Mouse (Mus musculus) E14TG2a.4 (cell line): ENCODE results near the gene Tenm4.

ENCODE experiments used
- CTCF ChIP-seq: conservative IDR thresholded peaks from 2 replicates; pipeline ENCODE4 v1.5.1; 2014; ENCODE audit warnings: low read length
- POU5F1 ChIP-seq: IDR thresholded peaks from 2 replicates; pipeline ENCODE4 v1.6.1; 2014; ENCODE audit warnings: low read length, borderline replicate concordance

DNA sequence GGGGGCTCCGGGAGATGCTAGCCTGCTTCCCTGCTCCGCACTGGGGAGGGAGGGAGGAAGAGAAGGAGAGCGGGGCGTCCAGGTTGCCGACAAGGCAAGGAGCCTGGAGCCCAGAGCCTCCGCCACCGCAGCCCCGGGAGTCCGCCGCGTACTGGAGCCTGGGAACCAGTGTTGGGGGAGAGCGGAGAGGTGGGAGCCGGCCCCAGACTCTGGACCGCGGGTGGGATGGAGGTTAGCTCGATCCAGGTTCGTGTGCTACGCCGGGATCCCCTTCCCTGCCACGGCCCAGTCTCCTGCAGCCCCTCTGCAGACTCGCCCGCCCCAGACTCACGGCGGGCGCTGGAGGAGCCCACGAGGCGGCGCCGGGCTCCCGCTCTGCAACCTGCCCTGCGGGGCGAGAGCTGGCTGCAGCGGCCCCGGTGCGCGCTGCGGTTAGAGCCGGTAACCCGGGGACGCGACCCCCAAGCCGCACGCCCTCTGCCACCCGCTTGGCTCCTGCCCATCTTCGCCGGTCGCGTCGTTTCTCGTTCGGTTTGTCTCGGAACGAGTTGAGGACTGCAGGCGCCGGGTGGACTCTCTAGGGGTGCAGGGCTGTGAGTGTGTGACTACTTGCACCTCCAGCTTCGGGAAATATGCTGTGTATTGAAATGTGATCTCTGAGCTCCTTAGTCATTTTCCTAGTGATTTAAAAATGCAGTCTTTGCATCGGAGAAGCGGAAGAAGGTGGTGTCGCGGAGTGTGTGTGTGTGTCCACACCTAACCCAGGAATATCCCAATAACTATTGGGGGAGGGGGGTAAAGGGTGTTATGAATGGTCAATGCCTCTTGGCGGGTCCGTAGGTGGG, 39.7 kb downstream of the Tenm4 start:
- TF ChIP-seq CTCF (no peak), POU5F1 (no peak)
